Mouse (Mus musculus) liver, embryonic 11.5 days (tissue): ENCODE data around the gene Jmjd1c. TPM values are rescaled to one million over a fixed set of nuclear protein-coding genes. Genes with fewer than 3 reads are reported as not detected.

Experiments used
- ATAC-seq: fragments of 200-750 bp; cut with Nextera tagmentation; replicated peaks from 2 replicates; pipeline ENCODE4 v1.8.0; 2017; ENCODE audit warnings: moderate number of reproducible peaks, mild to moderate bottlenecking, moderate TSS enrichment, moderate library complexity; ENCODE audit not compliant: low FRiP score
- DNase-seq: peaks from one replicate; pipeline ENCODE4 v3.0.0-alpha.2; 2017; ENCODE audit warnings: low spot score
- H3K27ac ChIP-seq: fragments of 300-500 bp; sonication (generic); 2 replicates; pipeline ENCODE4 v1.5.1; 2014; ENCODE audit warnings: mild to moderate bottlenecking, low read depth, low read length, control low read depth
- H3K27me3 ChIP-seq: fragments of 300-500 bp; sonication (generic); replicated peaks from 2 replicates; pipeline ENCODE4 v1.6.1; 2014; ENCODE audit warnings: low read length, mixed read lengths; ENCODE audit not compliant: control insufficient read depth, insufficient read depth
- H3K36me3 ChIP-seq: fragments of 300-500 bp; sonication (generic); 2 replicates; pipeline ENCODE4 v1.6.1; 2014; ENCODE audit warnings: mild to moderate bottlenecking, low read length, moderate library complexity, mixed read lengths; ENCODE audit not compliant: control insufficient read depth, insufficient read depth
- H3K4me1 ChIP-seq: fragments of 300-500 bp; sonication (generic); replicated peaks from 2 replicates; pipeline ENCODE4 v1.6.1; 2014; ENCODE audit warnings: low read length, mixed read lengths; ENCODE audit not compliant: control insufficient read depth, insufficient read depth
- H3K4me2 ChIP-seq: fragments of 300-500 bp; sonication (generic); 2 replicates; pipeline ENCODE4 v1.6.1; 2014; ENCODE audit warnings: mild to moderate bottlenecking, control low read depth, moderate library complexity
- H3K4me3 ChIP-seq: fragments of 300-500 bp; sonication (generic); 2 replicates; pipeline ENCODE4 v1.5.1; 2014; ENCODE audit warnings: low read depth, low read length, control low read depth
- H3K9ac ChIP-seq: fragments of 300-500 bp; sonication (generic); 2 replicates; pipeline ENCODE4 v1.6.1; 2014; ENCODE audit warnings: low read depth, low read length, control low read depth
- H3K9me3 ChIP-seq: fragments of 300-500 bp; sonication (generic); 2 replicates; pipeline ENCODE4 v1.6.1; 2016; ENCODE audit warnings: low read length, inconsistent platforms, mixed read lengths; ENCODE audit not compliant: control insufficient read depth
- WGBS: fragments of 180-500 bp; shearing (Covaris S2); extraction: QIAGEN DNeasy Blood & Tissue Kit; methylation state at CpG from one replicate; pipeline ENCODE4 v1.1.7; 2014; 5-methylcytosine and 5-hydroxymethylcytosine counted together
- polyA plus RNA-seq: library from polyadenylated mRNA; unstranded; fragments of >200 nt; fragmentation: Nextera tagmentation; extraction: Ambion mirVana; gene quantifications from 2 replicates; pipeline ENCODE4 v1.2.1, GENCODE M21; 2014

The Jmjd1c gene
- polyA plus RNA-seq, 1 experiment from 2014 or later, result 31.6 TPM

- 49% methylated on average over 11 of the region's 11 CpGs for WGBS
- Histone ChIP-seq H3K9me3 (no peaks in the 10 kb centered on the region), H3K4me3 (no peak overlapping the region), H3K4me2 (peak overlapping the region; percentile 38), H3K36me3 (no peaks in the 10 kb centered on the region), H3K4me1 (peaks cover 18% of the 10 kb centered on the region), H3K9ac (no peak overlapping the region), H3K27me3 (no peaks in the 10 kb centered on the region), H3K27ac (peak overlapping the region; percentile 42; the same call in 1 of the 2 replicates)
- no peak for DNase-seq
- ATAC-seq, result peak; percentile 49
These were observed 108.9 kb downstream of the Jmjd1c start for GRCm38 (mm10) chr10:67204652-67205407.

- Histone ChIP-seq H3K27ac (no peak overlapping the region), H3K4me3 (no peak overlapping the region), H3K27me3 (no peaks in the 10 kb centered on the region), H3K9me3 (no peaks in the 10 kb centered on the region), H3K4me2 (no peak overlapping the region), H3K9ac (no peak overlapping the region), H3K36me3 (no peaks in the 10 kb centered on the region), H3K4me1 (peaks cover 11% of the 10 kb centered on the region)
- WGBS, result 78% methylated on average over 2 of the region's 2 CpGs
- ATAC-seq (no peak), DNase-seq (no peak)
These were observed 112.0 kb downstream of the Jmjd1c start for GRCm38 (mm10) chr10:67207931-67208330.

- DNase-seq, result no peak
- H3K9ac ChIP-seq, result no peak overlapping the region
- 60% methylated on average over 4 of the region's 4 CpGs for WGBS
These were observed 114.2 kb downstream of the Jmjd1c start for GRCm38 (mm10) chr10:67209916-67210675.

GRCm38 (mm10) chr10:67212031-67212430 lies 116.1 kb downstream of the Jmjd1c start:
- Histone ChIP-seq H3K36me3 (no peaks in the 10 kb centered on the region), H3K9me3 (no peaks in the 10 kb centered on the region), H3K9ac (no peak overlapping the region), H3K4me3 (no peak overlapping the region), H3K4me1 (peaks cover 3% of the 10 kb centered on the region), H3K27ac (no peak overlapping the region), H3K27me3 (no peaks in the 10 kb centered on the region), H3K4me2 (no peak overlapping the region)
- WGBS, result 89% methylated on average over 5 of the region's 5 CpGs
- ATAC-seq (no peak), DNase-seq (no peak)

More at GRCm38 (mm10) chr10:67209916-67210675, 114.2 kb downstream of the Jmjd1c start:
- Histone ChIP-seq H3K27me3 (no peaks in the 10 kb centered on the region), H3K4me3 (no peak overlapping the region), H3K4me1 (peaks cover 5% of the 10 kb centered on the region), H3K27ac (no peak overlapping the region), H3K9me3 (no peaks in the 10 kb centered on the region), H3K36me3 (no peaks in the 10 kb centered on the region), H3K4me2 (no peak overlapping the region)
- ATAC-seq, result no peak

GRCm38 (mm10) chr10:67213720-67214119 lies 117.8 kb downstream of the Jmjd1c start:
- Histone ChIP-seq H3K4me1 (peaks cover 3% of the 10 kb centered on the region), H3K27me3 (no peaks in the 10 kb centered on the region), H3K4me3 (no peak overlapping the region), H3K36me3 (peaks cover 2% of the 10 kb centered on the region; the same call in 1 of the 2 replicates), H3K27ac (no peak overlapping the region), H3K9ac (no peak overlapping the region), H3K4me2 (no peak overlapping the region), H3K9me3 (no peaks in the 10 kb centered on the region)
- ATAC-seq (no peak), DNase-seq (no peak)
- 73% methylated on average over 1 of the region's 1 CpGs for WGBS

GRCm38 (mm10) chr10:67215133-67215532 lies 119.2 kb downstream of the Jmjd1c start:
- H3K4me1 ChIP-seq, result no peaks in the 10 kb centered on the region
- no peak for ATAC-seq
- no peak overlapping the region for H3K9ac ChIP-seq
- no peaks in the 10 kb centered on the region for H3K27me3 ChIP-seq
- H3K4me2 ChIP-seq, result no peak overlapping the region
- no peak for DNase-seq
- H3K36me3 ChIP-seq, result peaks cover 14% of the 10 kb centered on the region
- H3K9me3 ChIP-seq, result no peaks in the 10 kb centered on the region
- WGBS, result 77% methylated on average over 4 of the region's 4 CpGs
- H3K4me3 ChIP-seq, result no peak overlapping the region
- H3K27ac ChIP-seq, result no peak overlapping the region

- Histone ChIP-seq H3K27ac (no peak overlapping the region), H3K9ac (no peak overlapping the region), H3K4me1 (no peaks in the 10 kb centered on the region), H3K36me3 (peaks cover 18% of the 10 kb centered on the region), H3K4me3 (no peak overlapping the region), H3K27me3 (no peaks in the 10 kb centered on the region), H3K4me2 (no peak overlapping the region), H3K9me3 (no peaks in the 10 kb centered on the region)
- WGBS, result 93% methylated on average over 3 of the region's 3 CpGs
- DNase-seq (no peak), ATAC-seq (no peak)
These were observed 120.9 kb downstream of the Jmjd1c start for GRCm38 (mm10) chr10:67216872-67217271.

GRCm38 (mm10) chr10:67218873-67219565 lies 123.1 kb downstream of the Jmjd1c start:
- ATAC-seq, result no peak
- H3K36me3 ChIP-seq, result peaks cover 22% of the 10 kb centered on the region

More at GRCm38 (mm10) chr10:67218873-67219565, 123.1 kb downstream of the Jmjd1c start:
- H3K4me3 ChIP-seq, result no peak overlapping the region
- H3K4me2 ChIP-seq, result no peak overlapping the region
- 88% methylated on average over 18 of the region's 18 CpGs for WGBS
- no peaks in the 10 kb centered on the region for H3K27me3 ChIP-seq
- H3K27ac ChIP-seq, result no peak overlapping the region
- H3K9me3 ChIP-seq, result no peaks in the 10 kb centered on the region
- no peaks in the 10 kb centered on the region for H3K4me1 ChIP-seq
- no peak for DNase-seq
- no peak overlapping the region for H3K9ac ChIP-seq
